Mouse (Mus musculus): ENCODE data around the gene Krtap10-10. TPM values are rescaled to one million over a fixed set of nuclear protein-coding genes. Genes with fewer than 3 reads are reported as not detected.

Krtap10-10 gene
- polyA plus RNA-seq, 1 experiment from 2014 or later: not detected

DNA sequence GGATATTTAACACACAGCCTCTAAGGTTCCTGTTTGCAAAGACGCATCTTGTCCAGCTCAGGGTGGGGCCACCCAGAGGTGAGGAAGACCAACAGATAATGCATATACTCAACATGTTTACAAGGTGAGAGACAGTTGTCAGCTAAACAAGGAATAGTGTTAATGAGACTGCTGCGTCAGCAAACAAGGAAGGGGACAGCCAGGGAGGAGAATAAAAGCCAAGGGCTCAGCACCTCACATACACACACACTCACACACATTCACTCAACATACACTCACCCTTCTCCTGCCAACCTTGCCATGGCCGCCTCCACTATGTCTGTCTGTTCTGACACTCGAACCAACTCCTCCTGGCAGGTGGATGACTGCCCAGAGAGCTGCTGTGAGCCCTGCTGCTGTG, 21.4 kb upstream of the Krtap10-10 start, which contains the start of gene Gm2696:
Gene Gm2696, plus strand, starts transcription at position 301 of the 400 bp plus-strand sequence.
- ATAC-seq (ENCODE audit: insufficient read depth, low FRiP score): no peak
- Histone ChIP-seq H3K9me3 (replicated peaks; ENCODE audit: control insufficient read depth, low read length) (no peaks in the 10 kb centered on the region), H3K27me3 (ENCODE audit: control insufficient read depth, insufficient read depth, low read length) (no peaks in the 10 kb centered on the region), H3K9ac (ENCODE audit: low read length) (no peak within 1 kb of the TSS), H3K4me1 (ENCODE audit: control insufficient read depth, insufficient read depth, low read length) (no peaks in the 10 kb centered on the region), H3K4me3 (replicated peaks; ENCODE audit: low read length) (no peak within 1 kb of the TSS), H3K36me3 (ENCODE audit: control insufficient read depth, insufficient read depth, low read length) (no peaks in the 10 kb centered on the region), H3K27ac (ENCODE audit: low read length) (no peak within 1 kb of the TSS), H3K4me2 (ENCODE audit: low read depth, low read length) (no peak within 1 kb of the TSS)
- WGBS: 32% methylated on average over 4 of the region's 4 CpGs

DNA sequence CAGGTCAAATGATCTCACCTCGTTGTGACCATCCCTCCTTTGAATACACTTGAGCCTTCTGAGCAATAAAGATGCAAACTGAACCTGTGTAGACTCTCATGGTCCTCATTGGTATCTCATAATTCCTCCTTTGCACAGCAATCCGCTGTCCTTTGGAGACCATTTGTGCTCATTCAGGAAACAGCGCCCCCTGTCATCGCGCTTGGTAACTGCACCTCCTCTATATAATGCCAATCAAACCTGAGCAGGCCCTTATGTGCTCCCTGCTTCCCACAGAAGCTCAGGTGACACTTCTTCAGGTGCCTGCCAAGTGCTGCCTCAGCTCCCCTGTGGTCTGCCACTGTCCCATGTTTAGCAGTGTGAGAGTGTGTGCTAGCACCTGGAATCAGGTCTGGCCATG, 20.2 kb upstream of the Krtap10-10 start:
- WGBS: 27% methylated on average over 5 of the region's 5 CpGs
- no peak for ATAC-seq (ENCODE audit: insufficient read depth, low FRiP score)
- Histone ChIP-seq H3K4me2 (ENCODE audit: low read depth, low read length) (no peak overlapping the region), H3K36me3 (ENCODE audit: control insufficient read depth, insufficient read depth, low read length) (no peaks in the 10 kb centered on the region), H3K4me1 (ENCODE audit: control insufficient read depth, insufficient read depth, low read length) (no peaks in the 10 kb centered on the region), H3K27ac (ENCODE audit: low read length) (no peak overlapping the region), H3K4me3 (replicated peaks; ENCODE audit: low read length) (no peak overlapping the region), H3K9me3 (replicated peaks; ENCODE audit: control insufficient read depth, low read length) (no peaks in the 10 kb centered on the region), H3K27me3 (ENCODE audit: control insufficient read depth, insufficient read depth, low read length) (no peaks in the 10 kb centered on the region), H3K9ac (ENCODE audit: low read length) (no peak overlapping the region)

DNA sequence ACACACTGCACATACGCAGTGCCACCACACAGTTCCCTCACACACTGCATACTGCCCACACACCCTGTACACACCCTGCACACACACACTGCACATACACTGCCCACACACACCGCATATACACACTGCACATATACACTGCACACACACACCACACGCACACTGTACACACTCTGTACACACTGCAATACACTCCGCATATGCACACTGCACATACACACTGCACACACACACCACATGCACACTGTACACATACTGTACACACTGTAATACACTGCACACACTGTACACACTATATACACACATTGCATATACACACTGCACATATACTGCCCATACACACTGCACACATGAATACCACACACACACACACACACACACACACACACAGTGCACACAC, 17.2 kb upstream of the Krtap10-10 start:
- 93% methylated on average over 4 of the region's 4 CpGs for WGBS
- peak; percentile 44 for ATAC-seq (ENCODE audit: insufficient read depth, low FRiP score)
- H3K9ac ChIP-seq (ENCODE audit: low read length): no peak overlapping the region
- H3K36me3 ChIP-seq (ENCODE audit: control insufficient read depth, insufficient read depth, low read length): no peaks in the 10 kb centered on the region
- no peak overlapping the region for H3K4me2 ChIP-seq (ENCODE audit: low read depth, low read length)
- no peaks in the 10 kb centered on the region for H3K4me1 ChIP-seq (ENCODE audit: control insufficient read depth, insufficient read depth, low read length)
- H3K27ac ChIP-seq (ENCODE audit: low read length): no peak overlapping the region
- no peaks in the 10 kb centered on the region for H3K9me3 ChIP-seq (replicated peaks; ENCODE audit: control insufficient read depth, low read length)
- H3K4me3 ChIP-seq (replicated peaks; ENCODE audit: low read length): no peak overlapping the region
- H3K27me3 ChIP-seq (ENCODE audit: control insufficient read depth, insufficient read depth, low read length): no peaks in the 10 kb centered on the region

DNA sequence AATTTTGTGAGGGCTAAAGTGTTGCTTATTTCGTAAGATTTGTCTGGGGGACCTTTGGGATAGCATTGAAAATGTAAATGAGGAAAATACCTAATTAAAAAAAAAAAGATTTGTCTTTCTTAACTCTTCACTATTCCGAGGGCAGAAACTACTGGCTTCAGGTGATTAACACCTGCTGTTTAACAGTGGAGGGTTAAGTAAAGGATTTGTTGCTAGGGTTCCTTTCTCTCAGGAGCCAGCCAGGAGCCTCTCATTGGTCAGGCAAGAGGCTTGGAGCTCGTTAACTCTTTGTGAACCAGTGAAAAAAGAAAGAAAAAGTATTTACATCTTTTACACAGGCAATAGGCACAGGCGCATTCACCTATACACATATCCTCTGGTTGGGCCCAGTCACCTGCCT, 16.5 kb upstream of the Krtap10-10 start:
- Histone ChIP-seq H3K36me3 (ENCODE audit: control insufficient read depth, insufficient read depth, low read length) (no peaks in the 10 kb centered on the region), H3K9ac (ENCODE audit: low read length) (no peak overlapping the region), H3K27ac (ENCODE audit: low read length) (no peak overlapping the region), H3K9me3 (replicated peaks; ENCODE audit: control insufficient read depth, low read length) (peaks cover 3% of the 10 kb centered on the region; the same call in 1 of the 2 replicates), H3K4me2 (ENCODE audit: low read depth, low read length) (no peak overlapping the region), H3K4me1 (ENCODE audit: control insufficient read depth, insufficient read depth, low read length) (no peaks in the 10 kb centered on the region), H3K27me3 (ENCODE audit: control insufficient read depth, insufficient read depth, low read length) (no peaks in the 10 kb centered on the region), H3K4me3 (replicated peaks; ENCODE audit: low read length) (no peak overlapping the region)
- ATAC-seq (ENCODE audit: insufficient read depth, low FRiP score): no peak
- WGBS: 37% methylated on average over 4 of the region's 4 CpGs

DNA sequence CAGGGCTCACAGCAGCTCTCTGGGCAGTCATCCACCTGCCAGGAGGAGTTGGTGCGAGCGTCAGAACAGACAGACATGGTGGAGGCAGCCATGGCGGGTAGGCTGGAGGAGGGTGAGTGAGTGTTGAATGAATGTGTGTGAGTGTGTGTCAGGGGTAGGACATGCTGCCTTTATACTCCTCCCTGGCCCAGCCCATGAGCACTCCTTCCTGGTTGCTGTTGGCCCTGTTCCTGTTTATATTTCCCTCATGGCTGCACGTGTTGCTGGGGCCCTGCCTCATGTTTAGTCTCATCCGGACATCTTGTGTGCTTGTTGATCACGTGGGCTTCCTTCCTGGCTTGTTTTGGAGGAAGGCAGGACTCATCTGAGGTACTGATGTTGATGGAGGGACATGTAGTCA, 8.8 kb upstream of the Krtap10-10 start, which contains the start of gene Krtap10-4:
Gene Krtap10-4, minus strand, starts transcription at position 145 of the 400 bp plus-strand sequence.
- Histone ChIP-seq H3K4me1 (ENCODE audit: control insufficient read depth, insufficient read depth, low read length) (no peaks in the 10 kb centered on the region), H3K27ac (ENCODE audit: low read length) (no peak within 1 kb of the TSS), H3K9me3 (replicated peaks; ENCODE audit: control insufficient read depth, low read length) (peaks cover 3% of the 10 kb centered on the region; the same call in 1 of the 2 replicates), H3K4me3 (replicated peaks; ENCODE audit: low read length) (no peak within 1 kb of the TSS), H3K27me3 (ENCODE audit: control insufficient read depth, insufficient read depth, low read length) (no peaks in the 10 kb centered on the region), H3K4me2 (ENCODE audit: low read depth, low read length) (no peak within 1 kb of the TSS), H3K9ac (ENCODE audit: low read length) (no peak within 1 kb of the TSS), H3K36me3 (ENCODE audit: control insufficient read depth, insufficient read depth, low read length) (no peaks in the 10 kb centered on the region)
- WGBS: 52% methylated on average over 6 of the region's 6 CpGs
- peak; percentile 24; the same call in 1 of the 2 replicates for ATAC-seq (ENCODE audit: insufficient read depth, low FRiP score)

DNA sequence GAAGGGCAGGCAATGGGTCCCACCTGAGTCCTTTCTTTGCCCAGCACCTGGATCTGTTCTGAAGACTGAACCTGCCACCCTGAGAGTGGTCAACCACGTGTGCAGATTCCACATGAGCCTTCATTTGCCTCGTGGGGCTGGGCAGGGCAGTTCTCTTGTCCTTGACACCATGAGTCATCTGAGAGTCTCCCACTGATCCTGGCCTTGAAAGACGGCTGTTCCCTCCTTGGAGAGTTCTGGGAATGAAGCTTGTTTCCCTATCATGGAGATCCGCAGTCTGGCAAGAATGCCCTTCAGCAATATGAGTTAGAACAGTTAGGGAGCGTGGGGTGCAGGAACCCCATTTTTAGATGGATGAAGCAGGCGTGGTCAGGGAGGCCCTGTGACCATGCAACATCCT, 3.3 kb downstream of the Krtap10-10 start:
- Histone ChIP-seq H3K9me3 (replicated peaks; ENCODE audit: control insufficient read depth, low read length) (0 out of 2 replicates have a peak, but pooled peaks cover 3% of the 10 kb centered on the region), H3K27ac (ENCODE audit: low read length) (no peak overlapping the region), H3K4me1 (ENCODE audit: control insufficient read depth, insufficient read depth, low read length) (no peaks in the 10 kb centered on the region), H3K4me2 (ENCODE audit: low read depth, low read length) (no peak overlapping the region), H3K9ac (ENCODE audit: low read length) (no peak overlapping the region), H3K27me3 (ENCODE audit: control insufficient read depth, insufficient read depth, low read length) (no peaks in the 10 kb centered on the region), H3K4me3 (replicated peaks; ENCODE audit: low read length) (no peak overlapping the region), H3K36me3 (ENCODE audit: control insufficient read depth, insufficient read depth, low read length) (no peaks in the 10 kb centered on the region)
- 69% methylated on average over 6 of the region's 6 CpGs for WGBS
- no peak for ATAC-seq (ENCODE audit: insufficient read depth, low FRiP score)

DNA sequence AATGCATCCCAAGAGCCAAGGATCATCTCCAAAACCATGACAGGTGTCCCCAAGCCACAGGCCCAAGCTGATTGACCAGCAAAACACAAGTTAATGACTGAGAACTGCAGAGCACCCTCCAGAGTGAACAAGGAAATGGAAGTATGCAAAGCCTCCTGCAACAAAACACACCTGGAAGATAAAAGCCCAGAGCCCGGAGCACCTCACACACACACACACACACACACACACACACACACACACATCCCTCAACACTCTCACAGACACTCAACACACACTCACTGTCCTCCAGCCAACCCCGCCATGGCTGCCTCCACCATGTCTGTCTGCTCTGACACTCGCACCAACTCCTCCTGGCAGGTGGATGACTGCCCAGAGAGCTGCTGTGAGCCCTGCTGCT, 10.8 kb downstream of the Krtap10-10 start, which contains the start of gene Gm36176:
Gene Gm36176, plus strand, starts transcription at position 301 of the 400 bp plus-strand sequence.
- Histone ChIP-seq H3K9ac (ENCODE audit: low read length) (no peak within 1 kb of the TSS), H3K4me1 (ENCODE audit: control insufficient read depth, insufficient read depth, low read length) (no peaks in the 10 kb centered on the region), H3K4me2 (ENCODE audit: low read depth, low read length) (no peak within 1 kb of the TSS), H3K9me3 (replicated peaks; ENCODE audit: control insufficient read depth, low read length) (0 out of 2 replicates have a peak, but pooled peaks cover 6% of the 10 kb centered on the region), H3K36me3 (ENCODE audit: control insufficient read depth, insufficient read depth, low read length) (no peaks in the 10 kb centered on the region), H3K27me3 (ENCODE audit: control insufficient read depth, insufficient read depth, low read length) (no peaks in the 10 kb centered on the region), H3K4me3 (replicated peaks; ENCODE audit: low read length) (no peak within 1 kb of the TSS), H3K27ac (ENCODE audit: low read length) (no peak within 1 kb of the TSS)
- WGBS: 56% methylated on average over 2 of the region's 3 CpGs
- ATAC-seq (ENCODE audit: insufficient read depth, low FRiP score): no peak

DNA sequence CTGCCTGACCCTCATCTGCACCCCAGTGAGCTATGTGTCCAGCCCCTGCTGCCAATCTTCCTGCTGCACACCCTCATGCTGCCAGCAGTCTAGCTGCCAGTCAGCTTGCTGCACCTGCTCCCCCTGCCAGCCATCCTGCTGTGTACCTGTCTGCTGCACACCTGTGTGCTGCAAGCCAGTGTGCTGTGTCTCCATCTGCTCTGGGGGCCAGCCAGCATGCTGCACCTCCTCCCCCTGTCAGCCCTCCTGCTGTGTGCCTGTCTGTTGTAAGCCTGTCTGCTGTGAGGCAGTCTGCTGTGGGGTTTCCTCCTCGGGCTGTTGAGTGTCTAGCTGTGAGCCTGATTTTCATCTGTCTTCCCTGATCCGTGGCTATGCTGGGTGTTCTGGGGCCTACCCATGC, 11.2 kb downstream of the Krtap10-10 start:
- WGBS: 25% methylated on average over 2 of the region's 2 CpGs
- H3K27me3 ChIP-seq (ENCODE audit: control insufficient read depth, insufficient read depth, low read length): no peaks in the 10 kb centered on the region
- no peak overlapping the region for H3K27ac ChIP-seq (ENCODE audit: low read length)
- H3K36me3 ChIP-seq (ENCODE audit: control insufficient read depth, insufficient read depth, low read length): no peaks in the 10 kb centered on the region
- no peaks in the 10 kb centered on the region for H3K4me1 ChIP-seq (ENCODE audit: control insufficient read depth, insufficient read depth, low read length)
- no peak for ATAC-seq (ENCODE audit: insufficient read depth, low FRiP score)
- no peak overlapping the region for H3K4me2 ChIP-seq (ENCODE audit: low read depth, low read length)
- 0 out of 2 replicates have a peak, but pooled peaks cover 6% of the 10 kb centered on the region for H3K9me3 ChIP-seq (replicated peaks; ENCODE audit: control insufficient read depth, low read length)
- no peak overlapping the region for H3K4me3 ChIP-seq (replicated peaks; ENCODE audit: low read length)
- no peak overlapping the region for H3K9ac ChIP-seq (ENCODE audit: low read length)

DNA sequence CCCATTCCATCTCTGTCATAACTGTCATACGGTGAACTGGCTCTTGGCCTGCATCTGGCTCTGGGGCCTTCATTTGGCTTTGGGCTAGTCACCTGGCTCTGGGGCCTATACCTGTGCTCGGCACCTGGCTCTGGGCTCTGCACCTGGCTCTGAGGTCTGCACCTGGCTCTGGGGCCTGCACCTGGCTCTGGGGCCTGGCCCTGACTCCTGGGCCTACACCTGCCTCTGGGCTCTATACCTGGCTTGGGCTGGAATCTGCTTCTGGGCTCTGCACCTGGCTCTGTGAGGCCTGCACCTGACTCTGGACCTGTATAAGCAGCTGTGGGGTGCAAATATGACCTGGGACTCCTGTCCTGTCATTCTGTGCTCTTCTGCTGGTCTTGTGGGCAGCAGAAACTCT, 11.8 kb downstream of the Krtap10-10 start:
- Histone ChIP-seq H3K9me3 (replicated peaks; ENCODE audit: control insufficient read depth, low read length) (0 out of 2 replicates have a peak, but pooled peaks cover 6% of the 10 kb centered on the region), H3K9ac (ENCODE audit: low read length) (no peak overlapping the region), H3K4me1 (ENCODE audit: control insufficient read depth, insufficient read depth, low read length) (no peaks in the 10 kb centered on the region), H3K4me3 (replicated peaks; ENCODE audit: low read length) (no peak overlapping the region), H3K4me2 (ENCODE audit: low read depth, low read length) (no peak overlapping the region), H3K27me3 (ENCODE audit: control insufficient read depth, insufficient read depth, low read length) (no peaks in the 10 kb centered on the region), H3K27ac (ENCODE audit: low read length) (no peak overlapping the region), H3K36me3 (ENCODE audit: control insufficient read depth, insufficient read depth, low read length) (no peaks in the 10 kb centered on the region)
- no peak for ATAC-seq (ENCODE audit: insufficient read depth, low FRiP score)
- 71% methylated on average over 2 of the region's 2 CpGs for WGBS
